Mouse (Mus musculus) heart, adult 11 months (tissue): Measurements from ENCODE around the gene Sfn.

ENCODE experiments used
- DNase-seq: peaks from one replicate; pipeline ENCODE4 v3.0.0; 2022

Sfn gene

GRCm38 (mm10) chr4:133619473-133620136, 17.6 kb upstream of the Sfn start:
- DNase-seq: no peak

- no peak for DNase-seq
Measured at GRCm38 (mm10) chr4:133617936-133618335, 16.0 kb upstream of the Sfn start.

- DNase-seq: no peak
Measured at GRCm38 (mm10) chr4:133615416-133615815, 13.4 kb upstream of the Sfn start.

GRCm38 (mm10) chr4:133614274-133614761, 12.3 kb upstream of the Sfn start:
- DNase-seq: peak; percentile 96

- no peak for DNase-seq
Measured at GRCm38 (mm10) chr4:133613867-133614266, 11.9 kb upstream of the Sfn start.

- DNase-seq: no peak
Measured at GRCm38 (mm10) chr4:133613026-133613425, 11.1 kb upstream of the Sfn start.

GRCm38 (mm10) chr4:133612416-133612815, 10.4 kb upstream of the Sfn start:
- no peak for DNase-seq

GRCm38 (mm10) chr4:133611815-133612214, 9.8 kb upstream of the Sfn start:
- DNase-seq: no peak

GRCm38 (mm10) chr4:133609719-133610118, 7.8 kb upstream of the Sfn start:
- DNase-seq: peak; percentile 97

GRCm38 (mm10) chr4:133607284-133607683, 5.3 kb upstream of the Sfn start:
- DNase-seq: no peak

- no peak for DNase-seq
Measured at GRCm38 (mm10) chr4:133605330-133605729, 3.4 kb upstream of the Sfn start.

GRCm38 (mm10) chr4:133604856-133605255, 2.9 kb upstream of the Sfn start:
- no peak for DNase-seq

- DNase-seq: no peak
Measured at GRCm38 (mm10) chr4:133604175-133604574, 2.2 kb upstream of the Sfn start.

- DNase-seq: no peak
Measured at GRCm38 (mm10) chr4:133603056-133603455, 1.1 kb upstream of the Sfn start.

- no peak for DNase-seq
Measured at GRCm38 (mm10) chr4:133600306-133600705, 1.7 kb downstream of the Sfn start.

- DNase-seq: peak; percentile 100
Measured at GRCm38 (mm10) chr4:133599571-133600073, 2.3 kb downstream of the Sfn start.

- DNase-seq: no peak
Measured at GRCm38 (mm10) chr4:133599116-133599515, 2.9 kb downstream of the Sfn start.

GRCm38 (mm10) chr4:133598616-133599015, 3.4 kb downstream of the Sfn start:
- no peak for DNase-seq

- no peak for DNase-seq
Measured at GRCm38 (mm10) chr4:133596084-133596483, 5.9 kb downstream of the Sfn start.

GRCm38 (mm10) chr4:133595538-133595937, 6.4 kb downstream of the Sfn start:
- no peak for DNase-seq

GRCm38 (mm10) chr4:133592570-133592969, 9.4 kb downstream of the Sfn start:
- DNase-seq: peak; percentile 96

GRCm38 (mm10) chr4:133584059-133584951, 17.7 kb downstream of the Sfn start, which contains the start of gene Gpn2:
TSS of gene Gpn2 (plus strand) at chr4:133584362.
- DNase-seq: peak; percentile 98

GRCm38 (mm10) chr4:133583690-133584058, 18.3 kb downstream of the Sfn start:
- no peak for DNase-seq

GRCm38 (mm10) chr4:133577983-133578382, 24.0 kb downstream of the Sfn start:
- DNase-seq: peak; percentile 87
